Mouse (Mus musculus): ENCODE results near the gene Urah.

- TF ChIP-seq GATA2 (IDR thresholded peaks at IDR 0.05; ENCODE audit: borderline replicate concordance, low read depth, low read length) (no peak), CTCF (IDR thresholded peaks at IDR 0.05; ENCODE audit: low read depth, low read length) (no peak)
Measured at GRCm38 (mm10) chr7:140874224-140874623, 39.4 kb downstream of the Urah start.

Data from G1E (cell line).